Mouse (Mus musculus) urinary bladder, adult 2 months (tissue): ENCODE measurements around the gene Tex26. TPM values are rescaled to one million over a fixed set of nuclear protein-coding genes. Genes with fewer than 3 reads are reported as not detected.
A peak's percentile ranks its signal among the peaks of the same experiment; 100 is the strongest.

ENCODE experiments used
- DNase-seq: peaks from one replicate; pipeline ENCODE4 v3.0.0; 2022; ENCODE audit warnings: low spot score
- polyA plus RNA-seq: library from polyadenylated mRNA; depleted of rRNA; stranded (reverse); fragments of >200 nt; gene quantifications from 2 replicates; pipeline ENCODE4 v1.2.3, GENCODE M21; 2012

Gene Tex26
- polyA plus RNA-seq, 1 experiment = 0.21 TPM

GRCm38 (mm10) chr5:149433618-149434017 lies 5.8 kb upstream of the Tex26 start:
- DNase-seq = peak; percentile 43

DNA sequence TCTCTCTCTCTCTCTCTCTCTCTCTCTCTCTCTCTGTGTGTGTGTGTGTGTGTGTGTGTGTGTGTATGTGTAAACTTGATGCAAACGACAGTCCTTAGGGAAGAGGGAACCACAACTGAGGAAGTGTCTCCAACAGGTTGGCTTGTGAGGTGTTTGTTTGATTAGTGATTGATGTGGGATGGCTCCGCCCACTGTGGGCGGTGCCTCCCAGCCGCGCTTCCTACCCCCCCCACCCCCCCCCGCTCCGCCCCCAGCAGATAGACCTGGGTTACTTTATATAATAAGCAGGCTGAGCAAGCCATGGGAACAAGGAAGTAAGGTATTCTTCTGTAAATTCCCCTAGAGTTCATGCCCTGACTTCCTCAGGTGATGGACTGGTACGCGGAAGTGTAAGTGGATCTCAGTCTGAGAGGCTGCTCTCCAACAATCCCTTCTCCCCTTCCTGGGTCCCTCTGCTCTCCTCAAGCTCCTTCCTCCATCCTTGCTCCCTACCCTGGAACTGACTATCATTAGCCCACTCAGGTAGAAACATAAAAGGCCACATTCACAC lies 5.2 kb upstream of the Tex26 start:
- DNase-seq = no peak

GRCm38 (mm10) chr5:149436541-149436940 lies 2.9 kb upstream of the Tex26 start:
- no peak for DNase-seq

DNA sequence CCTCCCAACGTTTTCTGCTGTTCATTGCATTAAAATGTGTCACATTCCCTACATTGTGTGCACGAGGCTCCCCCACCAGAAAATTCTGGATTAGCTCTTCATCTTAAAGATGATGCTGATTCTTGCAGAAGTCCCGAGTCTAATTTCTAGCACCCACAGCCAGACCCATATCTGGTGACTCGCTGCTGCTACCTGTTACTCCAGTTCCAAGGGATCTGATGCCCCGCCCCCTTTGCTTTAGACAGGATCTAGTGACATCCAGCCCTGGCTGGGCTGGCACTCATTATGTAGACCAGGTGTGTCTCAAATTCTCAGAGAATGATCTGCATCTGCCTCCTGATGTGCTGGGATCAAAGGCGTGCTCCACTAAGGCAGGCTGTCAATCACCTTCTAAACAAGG lies 2.3 kb upstream of the Tex26 start:
- no peak for DNase-seq

DNA sequence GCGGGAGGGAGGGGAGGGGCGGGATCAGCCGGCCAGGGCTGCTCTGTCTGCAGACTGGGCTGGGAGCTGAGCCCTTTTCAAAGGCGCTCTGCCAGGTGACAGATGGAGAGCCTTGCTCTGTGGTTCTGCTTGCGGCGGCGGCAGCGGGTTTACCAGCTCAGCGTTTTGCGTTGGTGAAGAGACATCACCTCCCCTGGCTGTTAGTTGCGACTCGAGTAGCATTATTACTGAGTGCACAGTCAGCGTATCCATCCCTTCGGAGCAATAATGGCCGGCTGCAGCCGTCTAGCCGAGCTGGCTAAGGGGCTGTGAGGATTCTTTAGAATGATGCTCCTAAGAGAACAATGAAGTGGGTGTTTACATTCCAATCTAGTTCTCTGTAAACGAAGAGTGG lies 717 bp downstream of the Tex26 start:
- no peak for DNase-seq

DNA sequence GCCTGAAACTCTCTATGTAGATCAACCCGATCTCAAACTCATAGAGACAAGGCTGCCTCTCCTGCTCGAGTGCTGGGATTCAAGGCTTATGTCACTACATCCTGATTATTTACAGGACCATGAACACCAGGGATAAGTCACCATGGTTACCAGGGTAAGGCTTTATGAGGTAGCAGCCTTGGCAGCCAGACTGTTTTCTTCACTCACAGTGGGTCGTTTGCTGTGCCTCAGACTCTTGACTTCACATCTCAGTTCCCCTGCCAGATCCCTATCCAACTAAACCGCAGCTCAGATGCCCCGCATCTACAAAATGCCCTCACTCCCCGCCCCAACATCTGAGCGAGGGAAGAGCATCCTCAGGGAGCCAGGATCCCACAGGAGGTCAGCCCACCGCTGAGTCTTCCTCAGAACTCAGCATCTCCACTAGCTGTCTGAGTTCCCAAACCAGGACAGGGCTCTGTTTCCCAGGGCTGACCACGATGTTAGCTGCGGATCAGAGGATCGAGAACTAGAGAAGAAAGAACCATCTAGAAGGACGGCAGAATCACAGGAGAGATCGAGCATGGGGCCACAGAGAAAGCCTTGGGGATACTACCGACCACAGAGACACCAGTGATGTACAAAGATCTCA lies 2.3 kb downstream of the Tex26 start:
- no peak for DNase-seq

- DNase-seq = no peak
Observed at GRCm38 (mm10) chr5:149442277-149442660, 2.8 kb downstream of the Tex26 start.

- no peak for DNase-seq
Observed at GRCm38 (mm10) chr5:149444451-149444850, 5.0 kb downstream of the Tex26 start.

GRCm38 (mm10) chr5:149446495-149446894 lies 7.0 kb downstream of the Tex26 start:
- no peak for DNase-seq

DNA sequence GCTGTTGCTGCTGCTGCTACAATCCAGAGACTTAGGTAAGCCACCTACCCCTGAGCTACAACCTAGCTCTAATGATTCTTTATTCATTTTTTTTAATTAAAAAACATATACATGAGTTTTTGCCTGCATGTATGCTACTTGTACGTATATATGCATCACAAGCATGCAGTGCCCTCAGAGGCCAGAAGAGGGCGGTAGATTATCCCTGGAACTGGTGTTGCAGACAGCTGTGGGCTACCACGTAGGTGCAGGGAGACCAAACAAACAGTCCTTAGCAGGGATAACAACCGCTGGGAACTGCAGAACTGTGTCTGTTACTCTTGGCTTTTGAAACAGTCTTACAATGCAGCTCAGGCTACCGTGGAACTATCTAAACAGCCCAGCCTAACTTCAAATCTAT lies 8.3 kb downstream of the Tex26 start:
- no peak for DNase-seq

- no peak for DNase-seq
Observed at GRCm38 (mm10) chr5:149449406-149449805, 9.9 kb downstream of the Tex26 start.

- no peak for DNase-seq
Observed at GRCm38 (mm10) chr5:149451209-149451681, 11.8 kb downstream of the Tex26 start.

- peak; percentile 63 for DNase-seq
Observed at GRCm38 (mm10) chr5:149454281-149454680, 14.8 kb downstream of the Tex26 start.

GRCm38 (mm10) chr5:149456544-149456943 lies 17.1 kb downstream of the Tex26 start:
- DNase-seq = no peak

DNA sequence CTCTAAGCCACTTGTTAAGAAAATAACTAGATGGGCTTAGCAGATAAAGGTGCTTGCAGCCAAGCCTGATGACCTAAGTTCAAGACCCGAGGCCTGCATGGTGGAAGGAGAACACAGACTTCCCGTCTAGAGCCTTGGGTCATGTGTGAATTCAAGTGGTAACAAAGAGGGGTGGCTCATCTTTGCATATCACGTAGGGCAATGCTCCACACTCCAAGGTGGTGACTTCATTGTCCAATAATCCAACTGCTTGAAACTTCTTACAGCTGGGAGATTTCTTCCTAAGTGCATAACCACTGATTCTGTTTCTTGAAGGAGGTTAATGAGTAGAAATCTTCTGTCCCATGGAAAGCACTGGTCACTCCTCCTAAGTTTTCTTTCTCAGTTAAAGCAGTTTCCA lies 22.6 kb downstream of the Tex26 start:
- DNase-seq = no peak

DNA sequence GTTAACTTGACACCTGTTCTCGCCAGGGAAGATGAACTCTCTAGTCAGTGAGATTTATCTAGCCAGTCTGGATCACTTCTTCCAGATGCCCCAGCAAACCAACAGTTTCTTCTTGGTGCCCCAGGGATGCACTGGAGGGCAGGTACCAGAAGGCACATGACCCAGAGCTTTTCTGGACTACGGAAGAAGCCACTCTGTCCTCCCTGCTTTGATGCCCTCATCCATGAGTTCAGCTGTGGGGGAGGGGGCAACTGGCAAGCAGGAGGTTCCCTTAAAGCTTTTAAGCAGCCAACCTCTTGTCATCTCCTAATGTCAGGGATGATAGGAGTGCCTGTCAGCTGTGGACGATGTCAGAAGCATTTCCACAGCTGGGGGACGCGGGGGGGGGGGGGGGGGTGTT lies 25.8 kb downstream of the Tex26 start:
- DNase-seq = no peak

- no peak for DNase-seq
Observed at GRCm38 (mm10) chr5:149474142-149474541, 34.7 kb downstream of the Tex26 start.

DNA sequence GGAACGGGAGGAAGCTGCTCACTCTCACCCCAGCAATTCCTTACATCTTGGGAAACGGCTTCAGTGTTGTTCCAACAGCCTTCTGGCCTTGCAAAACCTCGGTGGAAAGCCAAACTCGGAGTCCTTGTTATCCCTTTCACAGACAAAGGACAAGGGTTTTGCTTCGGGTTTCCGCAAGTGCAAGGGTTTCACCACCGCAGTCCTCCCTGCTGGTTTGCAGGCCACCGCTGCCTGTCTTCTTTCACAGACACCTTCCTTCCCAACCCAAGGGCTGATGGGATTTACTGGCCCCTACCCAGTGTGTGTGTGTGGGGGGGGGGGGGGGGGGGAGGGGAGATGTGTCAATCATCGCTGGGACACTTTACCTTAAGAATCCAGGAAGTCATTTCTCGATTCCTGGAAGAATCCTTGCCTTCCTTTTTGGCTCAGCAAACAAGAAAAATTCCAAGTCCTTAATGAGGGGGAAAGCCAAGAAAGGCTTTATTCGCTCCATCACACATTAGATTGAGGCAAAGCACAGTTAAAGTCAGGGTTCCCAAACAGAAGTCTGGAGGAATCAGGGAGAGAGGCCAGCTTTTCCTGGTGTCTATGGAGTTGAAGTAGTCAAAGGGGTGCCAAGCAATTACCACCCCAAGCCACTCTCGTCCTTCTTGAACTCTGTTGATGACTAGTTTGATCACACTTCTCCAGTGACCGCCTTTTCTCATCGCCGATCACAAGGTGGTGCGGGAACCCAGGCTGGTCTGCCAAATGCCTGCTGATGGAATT lies 35.4 kb downstream of the Tex26 start:
- no peak for DNase-seq

DNA sequence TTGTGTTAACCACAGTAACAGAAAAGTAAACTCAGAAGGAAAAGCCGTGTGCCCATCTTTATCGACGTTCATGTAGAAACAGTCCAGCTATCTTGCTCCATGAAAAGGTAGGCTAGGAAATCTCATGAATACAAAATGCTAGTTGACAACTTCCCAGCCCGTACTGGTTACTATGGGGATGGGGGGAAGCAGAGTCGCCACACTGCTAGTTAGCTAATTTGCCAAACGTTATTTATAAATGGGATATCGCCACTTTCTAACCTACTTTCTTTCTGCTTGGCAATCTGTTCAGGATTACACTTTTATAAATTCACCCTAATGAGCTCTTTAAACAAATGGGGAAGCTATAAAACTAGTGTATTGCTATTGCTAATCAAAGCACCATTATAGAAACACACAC lies 42.5 kb downstream of the Tex26 start:
- DNase-seq = no peak

- no peak for DNase-seq
Observed at GRCm38 (mm10) chr5:149483321-149484052, 44.0 kb downstream of the Tex26 start.

DNA sequence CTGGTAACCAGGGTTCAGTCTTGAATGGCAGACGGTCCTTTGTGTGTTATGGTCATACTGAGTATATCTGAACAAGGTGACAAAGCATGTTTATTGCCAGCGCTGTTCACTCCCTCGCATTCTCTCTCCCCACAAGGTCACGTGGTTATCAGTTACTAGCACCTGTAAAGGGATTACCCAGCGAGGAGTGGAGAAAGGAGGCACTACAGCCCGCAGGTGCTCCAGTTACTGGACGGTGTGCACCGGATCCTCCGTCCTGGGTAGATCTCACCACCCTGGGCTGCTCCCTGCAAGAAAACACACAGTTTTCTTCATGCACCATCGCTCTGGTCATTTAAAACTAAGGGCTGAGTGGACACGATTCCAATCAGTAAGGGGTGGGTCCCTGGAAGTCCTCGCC lies 44.8 kb downstream of the Tex26 start:
- no peak for DNase-seq

DNA sequence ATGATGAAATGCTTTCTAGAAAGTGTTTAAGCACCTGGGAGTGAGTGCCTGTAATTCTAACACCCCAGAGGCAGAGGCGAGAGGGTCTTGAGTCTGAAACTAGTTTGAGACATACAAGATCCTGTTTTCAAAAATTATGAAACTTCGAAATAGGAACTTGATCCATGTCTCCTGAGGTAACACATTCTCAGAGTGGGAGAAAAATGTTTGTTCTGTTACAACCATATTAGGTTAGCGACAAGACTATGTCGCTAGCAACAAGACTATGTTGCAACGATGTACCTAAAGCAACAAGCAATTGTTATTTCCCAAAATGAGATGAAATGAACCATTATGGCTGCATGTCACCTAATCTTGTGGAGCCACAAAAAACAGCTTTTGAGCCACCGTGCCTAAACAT lies 46.0 kb downstream of the Tex26 start:
- no peak for DNase-seq
